Comparison of ENCODE assay signal across 29 mouse cellular contexts in the genomic region with DNA sequence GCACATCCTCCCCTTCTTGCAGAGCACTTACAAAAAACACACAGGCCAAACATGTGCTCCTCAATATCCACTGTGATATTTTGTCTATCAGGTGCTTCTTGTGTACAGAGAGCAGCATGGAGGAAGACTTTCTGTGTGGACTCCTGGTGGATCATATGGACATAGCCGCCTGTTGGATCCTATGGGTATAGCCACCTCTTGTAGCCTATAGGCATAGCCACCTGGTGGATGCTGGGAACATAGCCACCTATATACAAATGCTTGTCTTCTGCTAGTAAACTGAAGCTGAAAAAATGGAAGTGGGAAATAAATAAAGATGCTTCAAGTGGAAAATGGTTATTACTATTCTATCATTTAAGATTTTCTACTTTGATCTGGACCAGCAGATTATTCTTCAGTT.
DNase-seq lines count a peak whose midpoint lies in the region; ATAC-seq and TF ChIP-seq lines count a peak whose summit lies in the region.
"Had no signal": no experiment of that assay in that cellular context is flagged by ENCODE, and none has a peak within 500 bp of the region (broad histone marks: within the 10 kb centered on the region; RNA-seq: fewer than 3 reads in every experiment).

No protein-coding gene starts in this region.

- WGBS in liver, postnatal 0 days (ENCODE audit: insufficient replicate concordance) = 57% methylated on average over 1 of the region's 1 CpGs

- no peak overlapping the region for H3K4me2 ChIP-seq in liver, postnatal 0 days (ENCODE audit: low read depth, low read length)
- H3K4me2 ChIP-seq: heart, embryonic 12.5 days; hindbrain, embryonic 14.5 days; limb, embryonic 15.5 days; midbrain, embryonic 11.5 days had no signal

- H3K36me3 ChIP-seq in liver, postnatal 0 days (replicated peaks; ENCODE audit: insufficient read depth, low read length) = no peaks in the 10 kb centered on the region
- H3K36me3 ChIP-seq: heart, embryonic 12.5 days; limb, embryonic 10.5 days; limb, embryonic 15.5 days had no signal

- no peak overlapping the region for H3K27ac ChIP-seq in liver, postnatal 0 days (ENCODE audit: low read depth)
- H3K27ac ChIP-seq: gastrocnemius, adult 2 months; heart, adult 2 months; hindbrain, embryonic 14.5 days; limb, embryonic 10.5 days; limb, embryonic 15.5 days; liver, embryonic 14.5 days had no signal

- no peaks in the 10 kb centered on the region for H3K27me3 ChIP-seq in liver, postnatal 0 days (ENCODE audit: insufficient read depth, low read length)
- H3K27me3 ChIP-seq: heart, embryonic 12.5 days; limb, embryonic 15.5 days had no signal

- no peak for ATAC-seq in liver, postnatal 0 days
- ATAC-seq: activated CD4-positive, CD25-positive, alpha-beta regulatory T cell, adult 4 months; CD4-positive, CD25-positive, alpha-beta regulatory T cell, adult 4 months; forebrain, embryonic 16.5 days; midbrain, embryonic 16.5 days had no signal

- peak; percentile 2 for DNase-seq in embryo, embryonic 10.5 days (ENCODE audit: low spot score)
- no peak for DNase-seq in embryo, embryonic 10 days (ENCODE audit: low spot score)
- DNase-seq in liver, postnatal 0 days = no peak
- DNase-seq in liver (no peak), ES-CJ7 (ENCODE audit: low read depth, low spot score) (peak; percentile 44), ZHBTc4 (ENCODE audit: low read depth, low spot score) (peak; percentile 33)
- DNase-seq in spleen, adult 12 weeks (ENCODE audit: low spot score) = no peak
- DNase-seq in heart, postnatal 10 days = no peak
- DNase-seq: adrenal gland, adult 8-10 months; cerebellum, adult 2 months; cerebellum, postnatal 14 days; gastrocnemius, adult 2 months; gastrocnemius, postnatal 36 days; heart, adult 2 months; kidney, adult 18-20 months; kidney, postnatal 4 days; lung, postnatal 36 days; right cerebral cortex, postnatal 4 days; thymus, postnatal 14 days had no signal

- H3K4me3 ChIP-seq in liver, postnatal 0 days (ENCODE audit: low read depth, low read length) = no peak overlapping the region
- H3K4me3 ChIP-seq: gastrocnemius, adult 2 months; heart, adult 2 months; heart, embryonic 12.5 days; limb, embryonic 10.5 days; limb, embryonic 15.5 days had no signal

- intact Hi-C loops in heart, postnatal 10 days (cut with DNase I) = no loop called here

- 0 out of 2 replicates have a peak, but pooled peaks have one; percentile 5 for TF ChIP-seq CTCF in liver, postnatal 0 days (IDR thresholded peaks at IDR 0.05; ENCODE audit: low read depth)

- H3K4me1 ChIP-seq in liver, postnatal 0 days (ENCODE audit: insufficient read depth) = no peaks in the 10 kb centered on the region
- H3K4me1 ChIP-seq: heart, embryonic 12.5 days; limb, embryonic 10.5 days; limb, embryonic 15.5 days had no signal

- no peak overlapping the region for H3K9ac ChIP-seq in liver, postnatal 0 days (replicated peaks)
- H3K9ac ChIP-seq: heart, embryonic 12.5 days; hindbrain, embryonic 14.5 days; limb, embryonic 15.5 days; liver, embryonic 14.5 days had no signal

- TF ChIP-seq EP300 in liver, postnatal 0 days (IDR thresholded peaks at IDR 0.05; ENCODE audit: low read depth) = no peak

- no peaks in the 10 kb centered on the region for H3K9me3 ChIP-seq in liver, postnatal 0 days (ENCODE audit: low read length)
- H3K9me3 ChIP-seq: limb, embryonic 10.5 days; limb, embryonic 15.5 days had no signal

Comparison
In these comparisons a context has a peak if more than half of its experiments do, and no peak if none do; other contexts are left out.
1. DNase-seq: peak in embryo, embryonic 10.5 days (single experiment), ES-CJ7 (single experiment) and ZHBTc4 (single experiment); none in embryo, embryonic 10 days (single experiment), liver, postnatal 0 days (single experiment), liver (single experiment), spleen, adult 12 weeks (single experiment) and heart, postnatal 10 days (0 of 2).